Mouse (Mus musculus) hindbrain, embryonic 12.5 days (tissue): ENCODE results near the gene Ccdc117. TPM values are rescaled to one million over a fixed set of nuclear protein-coding genes. Genes with fewer than 3 reads are reported as not detected.
"Not testable (repeated sequence)": the region's sequence is repeated elsewhere in the genome, so short reads cannot be mapped to it uniquely, and the experiment has no call there.

Experiments
- ATAC-seq: fragments of 200-750 bp; cut with Nextera tagmentation; 2 replicates; pipeline ENCODE4 v1.8.0; 2017; ENCODE audit warnings: moderate TSS enrichment; ENCODE audit not compliant: low FRiP score
- H3K27ac ChIP-seq: fragments of 300-500 bp; sonication (generic); 2 replicates; pipeline ENCODE4 v1.5.1; 2016; ENCODE audit warnings: mild to moderate bottlenecking
- H3K27me3 ChIP-seq: fragments of 300-500 bp; sonication (generic); 2 replicates; pipeline ENCODE4 v1.6.1; 2016; ENCODE audit warnings: mild to moderate bottlenecking
- H3K36me3 ChIP-seq: fragments of 300-500 bp; sonication (generic); 2 replicates; pipeline ENCODE4 v1.6.1; 2016; ENCODE audit warnings: mild to moderate bottlenecking
- H3K4me1 ChIP-seq: fragments of 300-500 bp; sonication (generic); 2 replicates; pipeline ENCODE4 v1.6.1; 2016
- H3K4me2 ChIP-seq: fragments of 300-500 bp; sonication (generic); replicated peaks from 2 replicates; pipeline ENCODE4 v1.6.1; 2016; ENCODE audit warnings: mild to moderate bottlenecking
- H3K4me3 ChIP-seq: fragments of 300-500 bp; sonication (generic); 2 replicates; pipeline ENCODE4 v1.5.1; 2016; ENCODE audit warnings: mild to moderate bottlenecking
- H3K9ac ChIP-seq: fragments of 300-500 bp; sonication (generic); 2 replicates; pipeline ENCODE4 v1.6.1; 2016; ENCODE audit warnings: mild to moderate bottlenecking, moderate library complexity
- H3K9me3 ChIP-seq: fragments of 300-500 bp; sonication (generic); replicated peaks from 2 replicates; pipeline ENCODE4 v1.6.1; 2016; ENCODE audit warnings: mild to moderate bottlenecking
- WGBS: fragments of 180-500 bp; shearing (Covaris S2); methylation state at CpG from one replicate; pipeline ENCODE4 v1.1.7; 2016; 5-methylcytosine and 5-hydroxymethylcytosine counted together
- polyA plus RNA-seq: library from polyadenylated mRNA; unstranded; fragments of >200 nt; fragmentation: Nextera tagmentation; extraction: Ambion mirVana; gene quantifications from 2 replicates; pipeline ENCODE4 v1.2.1, GENCODE M21; 2016

Gene Ccdc117
- polyA plus RNA-seq, 1 experiment from 2014 or later, result 25.3 TPM

- no peak overlapping the region for H3K4me2 ChIP-seq
- H3K9ac ChIP-seq, result no peak overlapping the region
- H3K27ac ChIP-seq, result no peak overlapping the region
- no peaks in the 10 kb centered on the region for H3K27me3 ChIP-seq
- ATAC-seq, result no peak
- H3K4me1 ChIP-seq, result 0 out of 2 replicates have a peak, but pooled peaks cover 3% of the 10 kb centered on the region
- H3K4me3 ChIP-seq, result no peak overlapping the region
- H3K9me3 ChIP-seq, result no peaks in the 10 kb centered on the region; the same call in 1 of the 2 replicates
- 82% methylated on average over 13 of the region's 13 CpGs for WGBS
- H3K36me3 ChIP-seq, result no peaks in the 10 kb centered on the region
These were observed 40.9 kb downstream of the Ccdc117 start for GRCm38 (mm10) chr11:5500903-5501741.

DNA sequence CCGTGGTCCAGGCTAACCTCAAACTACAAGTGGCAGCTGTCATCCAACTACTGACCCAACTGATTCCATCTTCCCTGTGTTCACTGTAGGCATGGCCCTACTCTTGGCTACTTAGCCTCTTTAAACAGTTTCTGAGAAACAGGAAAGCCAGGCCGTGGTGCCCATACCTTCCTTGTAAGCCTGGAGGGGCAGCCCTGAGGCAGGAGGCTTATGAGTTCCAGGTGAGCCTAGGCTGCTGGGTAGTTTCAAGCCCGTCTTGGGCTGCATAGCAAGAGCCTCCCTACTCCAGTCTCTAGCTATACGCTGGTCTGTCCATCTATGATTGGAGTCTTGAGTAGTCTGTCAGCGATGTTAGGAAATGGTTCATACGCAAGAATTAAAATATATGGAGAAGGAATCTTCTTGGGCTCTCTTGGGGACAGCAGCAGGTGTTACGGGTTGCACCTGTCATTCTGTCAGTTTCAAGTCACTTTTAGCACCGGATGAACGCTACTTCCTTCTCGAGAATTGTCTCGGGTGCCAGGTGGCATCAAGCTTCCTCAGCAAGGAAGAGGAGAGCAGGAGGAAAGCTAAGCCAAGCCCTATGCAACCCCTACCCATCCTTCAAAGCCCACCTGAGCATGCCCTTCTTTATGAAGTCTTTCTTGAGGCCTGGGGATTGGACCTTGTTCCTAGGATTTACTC, 41.9 kb downstream of the Ccdc117 start:
- WGBS, result 93% methylated on average over 11 of the region's 11 CpGs

GRCm38 (mm10) chr11:5498931-5499661, 42.9 kb downstream of the Ccdc117 start:
- Histone ChIP-seq H3K36me3 (no peaks in the 10 kb centered on the region), H3K27me3 (no peaks in the 10 kb centered on the region), H3K9me3 (no peaks in the 10 kb centered on the region; the same call in 1 of the 2 replicates), H3K9ac (no peak overlapping the region), H3K27ac (no peak overlapping the region), H3K4me1 (no peaks in the 10 kb centered on the region), H3K4me3 (no peak overlapping the region), H3K4me2 (no peak overlapping the region)
- WGBS, result 78% methylated on average over 13 of the region's 13 CpGs
- no peak for ATAC-seq

More for the DNA sequence above, 41.9 kb downstream of the Ccdc117 start:
- no peaks in the 10 kb centered on the region for H3K36me3 ChIP-seq
- no peaks in the 10 kb centered on the region for H3K4me1 ChIP-seq
- no peaks in the 10 kb centered on the region for H3K27me3 ChIP-seq
- no peak overlapping the region for H3K4me3 ChIP-seq
- no peak overlapping the region for H3K27ac ChIP-seq
- H3K9me3 ChIP-seq, result no peaks in the 10 kb centered on the region; the same call in 1 of the 2 replicates
- no peak for ATAC-seq
- H3K9ac ChIP-seq, result no peak overlapping the region
- no peak overlapping the region for H3K4me2 ChIP-seq

DNA sequence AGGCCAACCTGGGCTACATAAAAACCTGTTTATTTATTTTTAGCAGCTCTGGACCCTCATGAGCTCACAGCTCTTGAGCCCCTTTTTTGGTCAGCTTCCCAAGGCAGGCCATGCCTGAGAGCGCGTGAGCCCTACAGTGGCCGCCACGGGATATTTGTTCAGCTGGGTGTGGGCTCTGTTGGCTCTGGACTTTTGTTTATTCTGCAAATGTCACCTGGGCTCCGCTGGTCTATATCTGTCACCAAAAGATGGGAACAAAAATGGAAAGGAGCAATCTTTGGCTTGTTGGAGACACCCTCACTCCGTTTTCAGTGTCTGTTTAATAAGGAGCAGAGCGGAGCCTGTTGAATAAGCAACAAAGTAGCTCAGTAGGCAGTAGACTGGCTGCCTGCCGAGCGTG, 43.6 kb downstream of the Ccdc117 start:
- WGBS, result 72% methylated on average over 9 of the region's 9 CpGs
- H3K9ac ChIP-seq, result no peak overlapping the region
- H3K4me2 ChIP-seq, result no peak overlapping the region
- no peak overlapping the region for H3K27ac ChIP-seq
- H3K36me3 ChIP-seq, result no peaks in the 10 kb centered on the region
- H3K4me3 ChIP-seq, result no peak overlapping the region
- no peaks in the 10 kb centered on the region for H3K4me1 ChIP-seq
- no peaks in the 10 kb centered on the region; the same call in 1 of the 2 replicates for H3K9me3 ChIP-seq
- H3K27me3 ChIP-seq, result no peaks in the 10 kb centered on the region
- no peak for ATAC-seq

GRCm38 (mm10) chr11:5496559-5497248, 45.3 kb downstream of the Ccdc117 start:
- H3K9ac ChIP-seq, result no peak overlapping the region
- no peak overlapping the region for H3K4me2 ChIP-seq
- no peaks in the 10 kb centered on the region for H3K4me1 ChIP-seq
- no peaks in the 10 kb centered on the region for H3K27me3 ChIP-seq
- no peaks in the 10 kb centered on the region for H3K9me3 ChIP-seq
- H3K36me3 ChIP-seq, result no peaks in the 10 kb centered on the region
- 95% methylated on average over 13 of the region's 13 CpGs for WGBS
- H3K27ac ChIP-seq, result no peak overlapping the region
- H3K4me3 ChIP-seq, result no peak overlapping the region
- no peak for ATAC-seq

GRCm38 (mm10) chr11:5495906-5496305, 46.1 kb downstream of the Ccdc117 start:
- Histone ChIP-seq H3K9me3 (no peaks in the 10 kb centered on the region), H3K27me3 (no peaks in the 10 kb centered on the region), H3K27ac (no peak overlapping the region), H3K36me3 (no peaks in the 10 kb centered on the region), H3K9ac (no peak overlapping the region), H3K4me3 (no peak overlapping the region), H3K4me1 (no peaks in the 10 kb centered on the region), H3K4me2 (no peak overlapping the region)
- no peak for ATAC-seq
- 80% methylated on average over 5 of the region's 5 CpGs for WGBS

GRCm38 (mm10) chr11:5495286-5495832, 46.6 kb downstream of the Ccdc117 start:
- Histone ChIP-seq H3K9ac (no peak overlapping the region), H3K27me3 (no peaks in the 10 kb centered on the region), H3K27ac (no peak overlapping the region), H3K4me2 (no peak overlapping the region), H3K4me1 (no peaks in the 10 kb centered on the region), H3K4me3 (no peak overlapping the region), H3K9me3 (no peaks in the 10 kb centered on the region), H3K36me3 (no peaks in the 10 kb centered on the region)
- ATAC-seq, result no peak
- 62% methylated on average over 12 of the region's 12 CpGs for WGBS

- H3K36me3 ChIP-seq, result no peaks in the 10 kb centered on the region
- no peak for ATAC-seq
- no peak overlapping the region for H3K27ac ChIP-seq
- H3K27me3 ChIP-seq, result no peaks in the 10 kb centered on the region
- WGBS, result 44% methylated on average over 2 of the region's 2 CpGs
- H3K9me3 ChIP-seq, result no peaks in the 10 kb centered on the region
- no peak overlapping the region for H3K9ac ChIP-seq
- no peak overlapping the region for H3K4me3 ChIP-seq
- H3K4me2 ChIP-seq, result no peak overlapping the region
- H3K4me1 ChIP-seq, result no peaks in the 10 kb centered on the region
These were observed 48.1 kb downstream of the Ccdc117 start for GRCm38 (mm10) chr11:5493869-5494268.

DNA sequence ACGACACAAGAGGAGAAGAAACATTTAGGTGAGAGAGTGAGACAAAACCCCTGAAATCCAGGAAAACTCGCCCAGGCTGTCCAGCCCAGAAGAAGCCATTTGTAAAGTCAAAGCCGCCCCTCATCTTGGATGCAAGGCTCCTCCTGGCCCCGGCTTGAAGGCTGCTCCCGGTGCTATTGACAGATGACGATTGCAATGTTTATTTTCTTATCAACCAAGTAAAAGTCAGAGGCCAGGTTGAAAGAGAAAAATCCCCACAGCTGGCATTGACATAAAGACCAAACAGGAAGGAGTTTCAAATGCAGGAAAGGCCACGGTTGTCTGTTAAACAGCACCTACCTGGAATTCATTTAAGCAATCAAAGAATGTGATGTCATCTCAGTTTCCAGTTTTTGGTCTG, 50.1 kb downstream of the Ccdc117 start:
- Histone ChIP-seq H3K36me3 (no peaks in the 10 kb centered on the region), H3K27ac (no peak overlapping the region), H3K4me3 (no peak overlapping the region), H3K4me2 (no peak overlapping the region), H3K4me1 (no peaks in the 10 kb centered on the region), H3K9ac (no peak overlapping the region), H3K27me3 (no peaks in the 10 kb centered on the region), H3K9me3 (no peaks in the 10 kb centered on the region)
- 69% methylated on average over 7 of the region's 7 CpGs for WGBS
- no peak for ATAC-seq

- Histone ChIP-seq H3K27me3 (no peaks in the 10 kb centered on the region), H3K9ac (no peak overlapping the region), H3K27ac (no peak overlapping the region), H3K4me2 (no peak overlapping the region), H3K4me3 (no peak overlapping the region), H3K9me3 (no peaks in the 10 kb centered on the region), H3K4me1 (no peaks in the 10 kb centered on the region), H3K36me3 (no peaks in the 10 kb centered on the region)
- no peak for ATAC-seq
- WGBS, result 84% methylated on average over 10 of the region's 10 CpGs
These were observed 50.9 kb downstream of the Ccdc117 start for GRCm38 (mm10) chr11:5490989-5491656.

- not testable (repeated sequence) for H3K27ac ChIP-seq, H3K9me3 ChIP-seq, H3K4me1 ChIP-seq, H3K36me3 ChIP-seq, H3K4me3 ChIP-seq, H3K27me3 ChIP-seq, ATAC-seq, H3K4me2 ChIP-seq, H3K9ac ChIP-seq
- WGBS, result 91% methylated on average over 10 of the region's 10 CpGs
These were observed 52.6 kb downstream of the Ccdc117 start for GRCm38 (mm10) chr11:5489433-5489832.
